Mouse (Mus musculus) liver, adult 2 months (tissue): ENCODE measurements at regions not wholly inside any gene's neighbourhood (a gene's known extent, or its start where the extent isn't known, plus 50 kb on each side); places are given as distances from the start of the nearest gene placed in this dataset.

Experiments used
- DNase-seq: peaks from one replicate; pipeline ENCODE4 v3.0.0-alpha.2; 2011; ENCODE audit warnings: low read depth, low spot score; ENCODE audit errors: extremely low read depth
- H3K27ac ChIP-seq: fragments of 200-500 bp; replicated peaks from 2 replicates; pipeline ENCODE4 v1.5.1; 2012; ENCODE audit warnings: low read depth, mild to moderate bottlenecking, control low read depth, inconsistent platforms, low read length; ENCODE audit not compliant: insufficient read depth
- H3K27me3 ChIP-seq: fragments of 200-500 bp; 2 replicates; pipeline ENCODE4 v1.6.1; 2012; ENCODE audit warnings: mild to moderate bottlenecking, moderate library complexity, low read length, inconsistent platforms; ENCODE audit not compliant: control insufficient read depth, insufficient read depth
- H3K36me3 ChIP-seq: fragments of 200-500 bp; 2 replicates; pipeline ENCODE4 v1.6.1; 2012; ENCODE audit warnings: low read length, inconsistent platforms; ENCODE audit not compliant: control insufficient read depth, insufficient read depth
- H3K4me1 ChIP-seq: fragments of 200-500 bp; 2 replicates; pipeline ENCODE4 v1.6.1; 2011; ENCODE audit warnings: low read length; ENCODE audit not compliant: control insufficient read depth, insufficient read depth
- H3K4me3 ChIP-seq: fragments of 200-500 bp; 2 replicates; pipeline ENCODE4 v1.5.1; 2011; ENCODE audit warnings: low read depth, mild to moderate bottlenecking, control low read depth, low read length, moderate library complexity; ENCODE audit not compliant: insufficient read depth
- H3K79me2 ChIP-seq: fragments of 200-500 bp; 2 replicates; pipeline ENCODE4 v1.6.1; 2012; ENCODE audit warnings: inconsistent platforms, mild to moderate bottlenecking, low read length, moderate library complexity; ENCODE audit not compliant: control insufficient read depth, insufficient read depth
- H3K9ac ChIP-seq: fragments of 200-500 bp; 2 replicates; pipeline ENCODE4 v1.6.1; 2012; ENCODE audit warnings: low read depth, mild to moderate bottlenecking, control low read depth, inconsistent platforms, low read length
- CTCF ChIP-seq: fragments of 200-500 bp; IDR thresholded peaks from 2 replicates; pipeline ENCODE4 v1.5.1; 2011; ENCODE audit warnings: low read depth, low read length, control low read depth
- POLR2A ChIP-seq: fragments of 200-500 bp; IDR thresholded peaks from 2 replicates; pipeline ENCODE4 v1.6.1; 2011; ENCODE audit warnings: low read length, control low read depth; ENCODE audit not compliant: insufficient read depth; ENCODE audit errors: extremely low read depth
- WGBS: fragments of 180-500 bp; shearing (Covaris S2); methylation state at CpG from one replicate; pipeline ENCODE4 v1.1.7; 2018; 5-methylcytosine and 5-hydroxymethylcytosine counted together

- Histone ChIP-seq H3K4me3 (no peak overlapping the region), H3K9ac (no peak overlapping the region), H3K27me3 (no peaks in the 10 kb centered on the region), H3K79me2 (no peaks in the 10 kb centered on the region), H3K36me3 (no peaks in the 10 kb centered on the region), H3K4me1 (peaks cover 4% of the 10 kb centered on the region; the same call in 1 of the 2 replicates), H3K27ac (no peak overlapping the region)
- DNase-seq, result no peak
- 86% methylated on average over 4 of the region's 4 CpGs for WGBS
- TF ChIP-seq POLR2A (no peak), CTCF (no peak)
Measured at GRCm38 (mm10) chr16:24124083-24124482, 135.4 kb upstream of the Bcl6 start.

DNA sequence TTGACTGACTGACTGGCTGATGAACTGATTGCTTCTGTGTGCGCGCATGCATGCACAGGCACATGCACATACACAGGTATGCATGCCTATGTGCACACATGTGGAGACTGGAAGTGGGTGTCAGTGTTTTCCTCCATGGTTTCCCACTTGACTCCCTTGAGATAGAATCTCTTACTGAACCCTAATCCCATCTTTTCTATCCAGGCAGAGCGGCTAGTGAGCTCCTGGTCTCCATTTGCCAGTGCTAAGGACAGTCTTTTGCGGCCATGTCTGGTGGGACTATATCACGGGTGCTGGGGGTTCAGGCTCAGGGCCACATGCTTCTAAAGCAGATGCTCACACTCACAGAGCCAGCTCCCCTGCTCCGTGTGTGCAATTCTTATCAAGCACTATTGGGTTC is 133.0 kb upstream of the Bcl6 start:
- Histone ChIP-seq H3K27me3 (no peaks in the 10 kb centered on the region), H3K9ac (no peak overlapping the region), H3K4me1 (peaks cover 4% of the 10 kb centered on the region; the same call in 1 of the 2 replicates), H3K79me2 (no peaks in the 10 kb centered on the region), H3K36me3 (no peaks in the 10 kb centered on the region), H3K4me3 (no peak overlapping the region), H3K27ac (no peak overlapping the region)
- no peak for DNase-seq
- WGBS, result 97% methylated on average over 6 of the region's 6 CpGs
- TF ChIP-seq CTCF (no peak), POLR2A (no peak)

GRCm38 (mm10) chr16:24120836-24121235 is 132.2 kb upstream of the Bcl6 start:
- Histone ChIP-seq H3K27me3 (no peaks in the 10 kb centered on the region), H3K4me1 (peaks cover 4% of the 10 kb centered on the region; the same call in 1 of the 2 replicates), H3K79me2 (no peaks in the 10 kb centered on the region), H3K27ac (peak overlapping the region; percentile 48; the same call in 1 of the 2 replicates), H3K36me3 (no peaks in the 10 kb centered on the region), H3K4me3 (no peak overlapping the region), H3K9ac (no peak overlapping the region)
- peak; percentile 95 for DNase-seq
- 12% methylated on average over 6 of the region's 6 CpGs for WGBS
- TF ChIP-seq POLR2A (no peak), CTCF (no peak)

- H3K27ac ChIP-seq, result no peak overlapping the region
- H3K9ac ChIP-seq, result no peak overlapping the region
- no peak for TF ChIP-seq CTCF
- TF ChIP-seq POLR2A, result no peak
- no peaks in the 10 kb centered on the region for H3K36me3 ChIP-seq
- WGBS, result 91% methylated on average over 2 of the region's 2 CpGs
- no peak for DNase-seq
- peaks cover 6% of the 10 kb centered on the region; the same call in 1 of the 2 replicates for H3K4me1 ChIP-seq
- no peaks in the 10 kb centered on the region for H3K27me3 ChIP-seq
- no peak overlapping the region for H3K4me3 ChIP-seq
- H3K79me2 ChIP-seq, result no peaks in the 10 kb centered on the region
Measured at GRCm38 (mm10) chr16:24118487-24118886, 129.8 kb upstream of the Bcl6 start.

DNA sequence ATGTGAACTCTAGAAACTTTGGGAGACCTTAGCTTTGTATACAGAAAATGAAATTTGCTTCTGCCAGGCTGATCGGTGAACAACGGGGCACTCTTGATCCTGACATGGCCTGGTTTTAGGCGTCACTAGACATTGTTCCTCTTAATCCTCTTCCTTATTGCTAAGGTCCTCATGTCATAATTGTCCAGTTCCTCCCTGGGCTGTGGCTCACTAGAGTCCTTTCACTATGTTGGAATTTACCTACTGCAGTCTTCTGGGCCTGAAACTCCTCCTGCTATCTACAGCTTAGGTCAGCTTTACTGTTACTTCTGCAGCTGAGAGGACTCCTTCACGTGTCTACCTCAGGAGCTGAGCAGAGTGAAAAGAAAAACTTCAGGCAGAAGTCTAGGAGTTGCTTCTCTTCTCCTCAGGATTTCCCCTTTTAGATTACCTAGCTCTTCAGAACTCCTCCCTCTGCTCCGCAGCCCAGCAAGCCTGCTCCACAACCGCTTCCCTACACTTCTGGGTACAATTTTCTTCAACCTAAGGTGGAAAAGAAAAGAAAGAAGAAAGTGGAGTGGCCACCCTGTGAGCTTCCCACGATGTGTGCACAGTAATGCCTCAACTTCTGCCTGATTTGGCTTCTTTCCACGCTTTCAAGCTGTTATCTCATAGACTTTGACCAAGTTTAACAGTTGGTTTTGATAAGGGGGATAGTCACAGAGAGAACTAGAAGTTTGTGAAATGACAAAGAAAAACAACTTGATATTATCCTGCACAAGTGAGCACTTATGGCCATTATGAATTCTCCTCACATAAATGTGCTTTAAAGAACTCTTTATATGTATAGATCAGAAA is 114.4 kb upstream of the Bcl6 start:
- TF ChIP-seq POLR2A (no peak), CTCF (no peak)
- peaks cover 5% of the 10 kb centered on the region for H3K4me1 ChIP-seq
- DNase-seq, result peak; percentile 93
- peak overlapping the region; percentile 92 for H3K27ac ChIP-seq
- H3K79me2 ChIP-seq, result no peaks in the 10 kb centered on the region
- no peaks in the 10 kb centered on the region for H3K27me3 ChIP-seq
- H3K9ac ChIP-seq, result peak overlapping the region; percentile 45
- WGBS, result 17% methylated on average over 8 of the region's 8 CpGs
- H3K36me3 ChIP-seq, result no peaks in the 10 kb centered on the region
- H3K4me3 ChIP-seq, result no peak overlapping the region; the same call in 1 of the 2 replicates

GRCm38 (mm10) chr16:24097596-24097995 is 108.9 kb upstream of the Bcl6 start:
- Histone ChIP-seq H3K9ac (no peak overlapping the region), H3K36me3 (no peaks in the 10 kb centered on the region), H3K4me1 (peaks cover 4% of the 10 kb centered on the region), H3K79me2 (no peaks in the 10 kb centered on the region), H3K27ac (no peak overlapping the region), H3K4me3 (no peak overlapping the region), H3K27me3 (no peaks in the 10 kb centered on the region)
- WGBS, result 88% methylated on average over 8 of the region's 8 CpGs
- no peak for DNase-seq
- no peak for TF ChIP-seq POLR2A
- no peak for TF ChIP-seq CTCF
